Mouse (Mus musculus) urinary bladder, postnatal 4 days (tissue): ENCODE measurements at regions not wholly inside any gene's neighbourhood (a gene's known extent, or its start where the extent isn't known, plus 50 kb on each side); places are given as distances from the start of the nearest gene placed in this dataset.

Source experiments
- DNase-seq, 2 experiments: peaks; one replicate each; pipeline ENCODE4 v3.0.0; 2021 to 2022; ENCODE audit warnings: low spot score in 2 of 2

DNA sequence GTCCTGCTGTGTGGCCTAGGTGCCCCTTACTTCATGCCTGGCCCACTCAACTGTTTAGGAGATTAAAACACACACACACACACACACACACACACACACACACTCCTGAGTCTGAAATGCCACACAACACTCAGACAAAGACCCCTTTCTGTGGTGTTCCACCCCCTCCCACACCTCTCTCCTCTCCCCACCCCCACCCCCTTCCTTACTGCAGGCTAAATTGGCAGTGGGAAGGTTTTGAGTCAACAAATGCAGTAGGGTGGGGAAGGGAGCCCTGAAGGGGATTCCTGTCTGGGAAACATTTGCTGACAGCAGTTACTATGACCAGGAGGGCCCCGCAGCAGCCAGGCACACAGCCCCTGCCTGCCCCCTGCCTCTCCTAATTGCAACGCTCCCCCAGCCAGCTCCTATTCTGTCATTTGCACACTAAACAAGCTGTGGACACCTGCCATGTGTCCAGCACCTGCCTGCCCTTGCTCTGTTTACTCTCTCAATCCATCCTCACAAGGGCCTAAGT, 69.5 kb downstream of the Ephb3 start:
- DNase-seq: no peak

DNA sequence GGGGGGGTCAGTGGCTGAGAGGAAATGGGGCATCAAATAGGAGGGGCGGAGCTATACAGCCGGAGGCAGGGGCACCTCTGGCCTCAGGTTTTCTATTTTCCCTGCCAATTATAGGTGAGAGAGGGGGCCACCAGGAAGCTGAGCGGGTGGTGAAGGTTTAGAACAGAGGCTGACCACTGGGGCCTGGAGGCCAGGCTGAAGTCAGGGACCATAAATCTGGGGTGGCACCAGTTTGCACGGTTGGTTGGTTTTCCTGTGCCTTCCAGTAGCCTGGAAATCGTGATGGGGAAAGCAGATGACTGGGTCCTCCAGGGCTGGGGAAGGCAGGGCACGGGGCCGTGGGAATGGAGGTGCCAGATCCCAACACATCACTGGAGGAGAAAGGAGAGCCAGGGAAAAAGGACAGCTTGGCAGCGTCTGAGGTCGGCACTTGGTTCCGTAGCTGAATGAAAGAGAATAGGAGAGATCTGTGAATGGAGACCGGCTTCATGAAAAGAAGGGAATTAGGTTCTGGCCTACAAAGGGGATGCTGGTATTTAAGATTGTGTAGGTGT, 73.3 kb downstream of the Ephb3 start:
- no peak for DNase-seq

DNA sequence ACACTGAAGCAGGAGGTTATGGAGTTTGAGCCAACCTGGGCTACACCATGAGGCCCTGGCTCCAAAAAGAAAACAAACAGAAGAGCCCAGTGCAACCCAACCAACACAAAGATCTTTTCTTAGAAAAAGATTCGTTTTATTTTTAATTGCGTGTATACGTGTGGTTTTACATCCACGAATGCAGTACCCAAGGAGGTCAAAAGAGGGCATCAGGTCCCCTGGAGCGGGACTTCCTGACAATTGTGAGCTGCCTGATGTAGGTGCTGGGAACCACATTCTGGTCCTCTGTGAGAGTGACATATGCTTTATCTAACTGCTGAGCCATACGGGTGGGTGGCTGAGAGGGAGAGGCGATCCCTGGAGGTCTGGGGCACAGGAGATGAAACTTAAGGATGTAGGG, 73.8 kb downstream of the Ephb3 start:
- no peak for DNase-seq

DNA sequence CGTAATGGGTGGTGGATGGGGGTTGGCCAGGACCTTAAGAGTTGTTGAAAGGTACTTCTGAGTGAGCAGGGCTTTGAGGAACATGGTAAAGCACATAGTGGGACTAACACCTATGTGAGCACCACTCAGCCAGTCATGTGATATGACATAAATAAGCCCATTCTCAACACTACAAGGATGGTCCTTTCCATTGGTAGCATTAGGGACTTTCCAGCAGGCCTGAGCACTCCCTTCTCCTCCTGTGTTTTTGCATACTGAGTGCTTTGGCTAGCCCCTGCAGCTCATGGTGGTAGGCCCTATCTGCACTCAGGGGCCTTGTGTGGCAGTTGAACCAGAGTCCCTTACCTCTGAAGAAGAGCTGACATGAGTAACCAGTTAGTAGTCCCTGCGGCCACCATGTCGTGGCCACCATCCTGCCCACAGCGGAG, 75.7 kb downstream of the Ephb3 start:
- no peak for DNase-seq

DNA sequence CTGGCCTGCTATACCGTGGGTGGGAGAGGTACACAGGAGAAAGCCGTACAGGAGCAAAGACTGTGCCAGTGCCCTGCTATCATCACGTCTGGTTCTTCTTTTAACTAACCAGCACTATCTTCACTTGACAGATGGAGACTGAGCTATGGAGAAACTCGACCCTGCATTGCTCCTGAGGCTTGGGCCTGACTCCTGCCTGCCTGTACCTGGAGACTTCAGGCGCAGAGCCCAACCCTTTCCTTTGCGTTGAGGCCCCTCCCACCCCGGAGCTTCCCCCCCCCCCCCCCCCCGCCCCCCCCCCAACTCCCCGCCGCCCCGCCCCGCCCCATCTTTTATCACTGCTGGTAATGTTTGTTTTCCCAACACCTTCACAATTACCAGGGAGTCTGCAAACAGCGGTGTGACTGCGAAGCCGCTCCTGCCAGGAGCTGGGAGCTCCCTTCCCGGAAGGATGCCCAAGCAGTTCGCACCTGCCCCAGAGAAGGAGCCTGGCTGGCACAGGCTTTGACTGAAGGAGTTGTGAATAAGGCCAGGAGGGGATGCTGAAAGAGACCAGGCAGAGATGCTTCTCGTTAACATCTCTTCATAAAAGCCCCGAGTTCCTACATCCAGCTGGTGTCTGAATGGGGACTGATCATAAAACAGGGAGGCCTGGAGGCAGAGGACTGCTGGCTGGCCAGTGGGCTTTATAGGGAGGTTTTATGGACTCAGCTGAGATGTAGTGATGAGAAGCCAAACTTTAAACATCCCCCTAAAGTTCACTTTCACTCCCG, 77.6 kb downstream of the Ephb3 start:
- no peak for DNase-seq

DNA sequence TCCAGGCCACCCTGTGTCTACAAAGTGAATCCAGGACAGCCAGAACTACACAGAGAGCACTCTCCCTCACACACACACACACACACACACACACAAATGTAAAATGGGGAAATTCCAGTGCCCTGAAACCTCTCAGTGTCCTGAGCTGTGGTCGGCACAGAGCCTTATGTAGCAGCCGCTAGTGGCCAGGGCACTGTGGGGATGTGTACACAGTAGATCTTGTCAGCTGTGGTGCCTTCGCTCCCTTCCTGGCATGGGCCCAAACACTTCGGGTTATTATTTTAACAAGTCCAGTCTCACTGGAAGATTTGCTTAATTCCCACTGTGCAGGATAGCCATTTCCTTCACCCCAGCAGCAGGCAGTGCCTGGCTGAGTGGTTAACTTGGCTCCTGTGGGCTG, 81.5 kb downstream of the Ephb3 start:
- peak in 1 of 2 experiments; percentile 44 for DNase-seq

DNA sequence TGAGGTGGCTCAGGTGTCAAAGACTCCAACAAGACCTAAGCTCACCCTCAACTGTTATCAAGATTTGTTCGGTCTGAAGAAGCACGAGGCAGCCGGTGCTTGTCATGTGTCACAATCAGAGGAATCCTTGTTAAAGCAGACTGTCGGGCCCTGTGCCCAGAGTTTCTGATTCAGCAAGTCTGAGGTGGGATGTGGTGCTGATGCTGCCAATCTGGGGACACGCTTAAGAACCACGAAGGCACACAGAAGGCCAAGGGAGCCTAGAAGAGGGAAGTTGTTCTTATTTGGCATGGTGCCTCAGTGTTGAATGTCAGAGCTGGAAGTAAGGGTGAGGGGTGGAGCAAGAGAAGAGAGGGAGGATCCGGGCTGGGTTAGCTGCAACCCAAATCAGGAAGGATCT, 85.0 kb downstream of the Ephb3 start:
- peak in 1 of 2 experiments; percentile 37 for DNase-seq

DNA sequence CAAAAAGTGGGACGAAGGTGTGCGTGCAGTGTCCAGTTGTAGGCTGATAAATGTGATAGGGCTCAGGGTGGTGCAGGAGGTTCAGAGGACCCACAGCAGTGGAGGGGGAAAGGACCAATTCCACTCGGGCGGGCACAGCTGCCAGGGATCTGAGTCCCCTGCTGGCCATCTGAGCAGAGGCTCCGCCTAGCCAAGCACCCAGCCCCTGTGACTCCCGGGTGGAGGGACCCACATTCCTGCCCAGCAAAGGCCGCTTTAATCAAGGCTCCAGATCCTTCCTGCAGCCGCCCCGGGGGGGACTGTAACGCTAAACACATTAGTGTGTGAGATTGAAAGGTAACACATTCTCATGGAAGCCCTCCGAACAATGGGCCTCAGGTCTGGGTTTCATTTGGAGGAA, 88.5 kb downstream of the Ephb3 start:
- no peak for DNase-seq

DNA sequence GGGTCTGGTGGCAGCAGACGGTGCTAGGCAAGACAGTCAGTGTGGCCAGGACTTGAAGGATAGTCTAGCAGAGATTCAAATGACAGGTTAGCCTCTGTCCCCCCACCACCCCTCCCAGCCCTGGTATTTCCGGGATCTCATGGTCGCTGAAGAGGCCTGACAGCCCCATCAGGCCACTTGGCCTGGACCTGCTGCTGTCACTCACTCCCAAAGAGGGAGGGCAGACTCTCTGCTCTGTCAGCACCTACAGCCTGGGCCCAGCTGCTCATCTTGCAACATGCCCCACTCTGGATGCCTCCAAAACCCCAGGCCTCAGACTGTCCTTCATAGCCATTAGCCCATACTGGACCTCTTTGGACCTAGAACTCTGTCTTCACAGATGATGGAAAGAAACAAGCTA, 89.0 kb downstream of the Ephb3 start:
- DNase-seq: no peak

DNA sequence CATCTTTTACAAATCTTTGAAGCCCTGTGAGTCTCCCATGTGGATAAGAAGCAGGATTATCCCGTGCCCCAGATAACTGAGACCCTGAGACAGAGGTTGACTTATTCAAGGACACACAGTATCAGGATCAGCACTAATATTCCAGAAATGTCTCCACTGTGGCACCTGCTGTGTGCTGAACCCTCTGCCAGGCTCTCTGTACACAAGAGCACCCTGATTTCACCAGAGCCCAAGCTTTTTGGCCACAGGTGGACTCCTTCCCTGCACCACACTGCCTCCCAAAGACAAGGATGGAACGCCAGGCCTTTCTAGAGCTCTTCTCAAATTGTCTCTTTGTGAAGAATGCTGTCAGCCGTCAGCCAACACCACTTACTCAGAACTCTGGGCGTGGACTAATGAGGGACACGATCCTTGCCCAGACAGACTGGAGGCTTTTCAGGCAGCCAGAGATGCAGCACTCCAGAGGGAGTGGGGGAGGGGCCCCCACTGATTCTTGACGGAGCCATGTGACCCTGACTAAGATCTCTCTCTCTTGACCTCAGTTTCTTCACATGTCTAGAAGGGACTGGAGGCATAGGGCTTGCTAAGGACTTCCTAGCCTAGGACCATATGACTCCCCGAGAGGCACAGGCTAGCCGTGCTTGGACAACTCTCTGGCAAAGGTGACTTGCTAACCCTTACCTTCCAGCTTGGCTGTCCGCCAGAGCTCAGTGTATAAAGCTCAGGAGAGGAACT, 90.3 kb downstream of the Ephb3 start:
- DNase-seq: peak in 1 of 2 experiments; percentile 47

DNA sequence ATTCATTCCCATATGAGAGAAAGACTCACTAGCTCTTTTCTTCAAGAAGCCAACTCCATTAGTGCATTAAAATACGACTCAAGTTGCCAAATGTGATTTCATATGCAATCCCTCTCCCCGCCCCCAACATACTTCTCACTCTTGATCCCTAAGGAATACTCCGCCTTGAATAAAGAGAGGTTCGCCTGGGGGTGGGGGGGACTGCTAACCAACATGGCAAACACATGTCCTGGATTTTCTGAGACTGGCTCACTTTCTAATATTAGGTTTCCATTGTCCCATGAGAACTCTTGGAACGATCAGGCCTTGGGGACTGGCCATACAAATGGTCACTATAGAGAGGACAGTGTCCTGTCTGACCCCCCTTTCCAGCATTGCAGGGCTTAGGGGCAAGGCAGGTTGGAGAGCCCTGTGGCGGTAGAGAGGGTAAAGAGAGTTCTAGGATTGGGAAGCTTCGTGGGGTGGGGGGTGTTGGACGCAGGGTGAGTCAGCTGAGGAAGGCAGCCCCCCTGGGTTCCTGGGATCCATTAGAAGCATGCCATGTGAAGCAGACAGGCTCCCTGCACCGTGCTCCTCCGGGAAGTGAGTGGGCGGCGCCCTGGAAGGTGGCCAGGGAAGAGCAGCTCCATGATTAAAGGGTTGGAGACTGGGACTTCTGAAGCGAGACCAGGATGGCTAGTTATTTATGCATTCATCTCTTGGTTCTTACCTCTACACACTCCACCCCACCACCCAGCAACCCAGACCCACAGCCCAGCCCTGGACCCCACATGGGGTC, 91.6 kb downstream of the Ephb3 start:
- no peak for DNase-seq

DNA sequence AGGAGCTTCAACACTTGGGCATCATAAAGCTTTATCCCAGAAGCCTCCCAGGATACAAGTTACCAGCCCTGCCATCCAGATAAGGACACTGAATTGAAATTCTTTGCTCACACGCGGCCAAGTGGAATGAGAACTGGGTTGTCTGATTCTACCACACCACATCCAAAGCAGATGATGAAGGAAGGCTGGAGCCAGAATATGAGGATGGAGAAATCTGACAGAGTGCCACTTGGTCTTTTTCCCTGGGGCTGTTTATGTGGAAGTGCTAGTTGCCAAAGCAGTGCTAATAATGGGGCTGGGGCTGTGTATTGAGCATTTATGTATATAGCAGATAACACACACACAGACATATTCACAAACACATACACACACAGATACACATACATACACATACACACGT, 92.2 kb downstream of the Ephb3 start:
- DNase-seq: no peak

DNA sequence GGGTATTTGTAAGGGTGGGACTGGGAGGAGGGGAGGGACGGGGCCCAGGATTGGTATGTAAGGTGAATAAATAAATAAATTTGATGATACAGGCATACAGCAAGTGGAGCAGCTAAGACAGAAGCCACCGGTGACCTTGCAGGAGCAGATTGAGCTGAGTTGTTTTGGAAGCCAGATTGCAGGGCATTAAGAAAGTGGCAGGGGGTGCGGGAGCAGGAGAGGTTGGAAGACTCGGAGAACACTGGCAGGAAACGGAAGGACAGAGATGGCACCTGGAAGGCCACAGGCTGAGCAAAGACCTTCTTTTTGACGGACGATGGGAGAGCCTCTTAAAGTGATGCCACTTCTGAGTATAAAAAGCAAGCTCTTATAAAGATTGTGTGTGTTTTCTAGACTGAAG, 94.3 kb downstream of the Ephb3 start:
- DNase-seq: no peak

DNA sequence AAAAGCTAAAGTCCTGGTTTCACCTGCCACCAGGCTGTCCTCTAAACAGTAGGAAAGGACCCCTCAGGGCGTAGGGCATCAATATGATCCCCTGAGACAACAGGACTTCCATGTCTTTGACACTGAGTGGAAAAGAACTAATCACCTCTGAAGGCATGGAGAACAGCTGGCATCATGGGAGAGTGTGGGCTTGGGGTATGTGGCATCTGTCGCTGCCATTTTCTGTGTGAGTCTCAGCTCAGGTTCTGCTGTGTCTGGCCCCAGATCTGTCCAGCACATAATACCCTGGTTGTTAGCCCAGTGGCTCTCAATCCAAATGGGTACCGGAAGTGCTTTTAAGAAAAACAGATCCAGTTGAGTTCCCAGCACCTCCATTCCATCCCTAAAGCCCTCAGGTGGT, 101.3 kb downstream of the Ephb3 start:
- DNase-seq: no peak

DNA sequence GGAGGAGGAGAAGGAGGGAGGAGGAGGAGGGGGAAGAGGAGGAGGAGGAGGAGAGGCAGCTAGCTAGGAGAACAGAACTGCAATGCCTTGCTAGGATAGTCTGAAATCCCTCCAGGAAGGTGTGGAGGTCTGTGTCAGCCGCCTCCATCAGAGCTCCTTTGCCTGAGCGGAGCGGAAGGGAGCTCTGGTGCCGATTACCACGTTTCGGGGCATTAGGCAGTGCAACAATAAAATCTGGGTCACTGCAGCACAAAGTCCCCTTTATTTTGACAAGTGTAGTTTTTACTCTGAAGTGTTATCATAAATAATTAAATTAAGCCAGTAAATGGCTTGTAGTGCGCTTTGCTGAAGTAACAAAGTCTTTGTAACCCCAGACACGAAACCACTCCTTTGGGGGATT, 104.0 kb downstream of the Ephb3 start:
- DNase-seq: no peak

DNA sequence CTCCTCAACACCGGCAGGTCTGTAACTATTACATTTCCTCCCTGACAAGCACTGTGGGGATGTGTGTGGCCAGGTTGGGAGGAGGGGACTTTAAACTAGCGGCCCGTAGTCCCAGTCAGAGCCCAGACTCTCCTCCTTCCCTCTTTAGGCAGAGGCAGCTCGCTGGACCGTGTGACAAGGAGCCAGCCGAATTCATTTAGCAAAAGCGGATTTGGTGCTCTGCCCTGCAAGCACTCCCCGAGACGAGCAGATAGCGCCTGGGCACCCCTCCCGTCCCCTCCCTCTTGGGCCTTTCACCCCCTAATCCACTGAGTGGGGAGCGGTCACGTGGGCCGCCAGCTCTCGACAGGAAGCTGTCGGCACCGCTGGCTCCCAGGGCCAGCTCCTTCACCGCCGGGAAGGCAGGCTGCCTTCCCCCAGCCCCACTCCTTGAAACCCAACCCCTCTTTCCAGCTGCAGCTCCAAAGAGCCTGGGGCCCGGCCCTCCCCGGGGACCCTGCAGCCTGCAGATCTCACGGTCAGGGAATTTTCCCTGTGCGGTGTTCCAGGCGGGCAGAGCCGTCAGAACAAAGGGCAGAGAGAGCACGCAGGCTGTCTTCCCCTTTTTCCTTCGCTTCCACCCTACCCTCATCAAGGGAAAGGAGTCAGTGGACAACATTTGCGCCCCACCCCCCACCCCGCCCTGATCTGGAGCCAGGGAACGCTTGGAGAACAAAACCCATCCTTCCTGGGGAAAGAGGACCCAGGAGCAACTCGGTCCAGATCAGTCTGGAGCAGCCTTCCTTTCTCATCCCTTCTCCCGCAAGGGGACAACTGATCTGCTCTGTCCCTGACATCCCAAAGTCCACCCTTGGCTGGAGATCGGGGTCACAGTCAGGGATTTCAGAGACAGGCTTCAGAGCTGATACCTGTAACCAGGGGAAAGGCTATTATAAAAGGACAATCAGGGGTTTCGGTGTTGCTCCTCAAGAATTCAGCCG, 106.4 kb downstream of the Ephb3 start:
- DNase-seq: peak; percentile 77 to 82

DNA sequence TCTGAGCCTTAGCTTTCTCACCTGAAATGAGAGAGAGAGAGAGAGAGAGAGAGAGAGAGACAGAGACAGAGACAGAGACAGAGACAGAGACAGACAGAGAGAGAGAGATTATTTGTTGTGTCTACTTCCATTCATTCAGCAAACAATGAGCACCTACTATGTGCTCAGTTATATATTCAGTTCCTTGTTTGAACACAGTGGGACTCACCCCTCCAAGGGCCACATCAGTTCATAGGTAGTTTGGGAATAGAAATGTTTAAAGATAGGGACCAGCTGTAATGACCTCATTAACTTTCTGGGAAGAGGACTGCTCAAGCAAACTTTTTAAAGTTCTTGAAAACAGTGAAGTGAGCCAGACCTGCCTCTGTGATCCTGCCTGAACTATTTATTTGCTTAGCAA, 107.2 kb downstream of the Ephb3 start:
- DNase-seq: no peak

DNA sequence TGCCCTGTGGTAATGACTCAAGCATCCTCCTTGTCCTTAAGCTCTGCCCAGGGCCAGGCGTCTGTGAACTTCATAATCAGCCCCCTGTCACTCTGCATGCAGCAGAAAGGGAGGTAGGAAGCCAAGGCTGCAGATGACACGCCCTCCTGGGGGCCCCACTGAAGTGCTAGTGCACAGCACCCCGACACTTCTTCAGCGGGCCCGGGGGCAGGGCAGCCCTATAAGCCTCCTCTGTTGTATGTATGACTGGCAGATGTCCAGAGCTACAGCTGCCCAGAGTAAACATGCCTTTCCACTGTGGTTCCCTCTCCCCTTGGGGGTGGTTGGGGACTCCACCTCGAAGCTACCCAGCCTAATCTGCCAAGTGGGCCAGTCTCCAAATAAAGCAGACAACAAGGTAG, 107.2 kb upstream of the Vps8 start:
- DNase-seq: no peak

DNA sequence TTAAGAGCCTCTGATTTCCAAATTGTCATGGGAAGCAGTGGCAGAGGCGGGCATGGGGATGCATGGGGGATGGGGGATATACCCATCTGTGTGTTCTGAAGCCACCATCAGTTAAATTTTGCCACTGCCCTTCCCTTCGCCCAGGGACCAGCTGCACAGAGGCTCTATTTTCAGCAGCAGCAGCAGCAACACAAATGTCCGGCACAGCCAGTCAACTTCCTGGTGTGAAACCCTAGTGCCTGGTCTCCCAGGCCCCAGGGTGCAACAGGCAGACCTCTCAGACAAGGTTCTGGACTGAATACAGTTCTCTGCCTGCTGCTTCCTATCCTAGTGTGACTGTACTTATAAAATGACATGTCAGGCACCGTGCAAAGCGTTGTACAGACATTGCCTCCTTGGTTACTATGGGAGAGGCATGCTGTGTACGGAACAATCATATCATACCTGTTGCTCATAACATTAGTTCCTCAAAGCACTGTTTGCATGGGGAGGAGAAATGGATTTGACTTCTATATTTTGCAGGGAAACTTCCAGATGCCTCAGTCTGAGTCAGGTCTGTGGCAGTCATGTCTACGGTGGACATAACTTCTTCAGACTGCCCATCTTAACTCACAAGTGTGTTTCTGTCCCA, 104.8 kb upstream of the Vps8 start:
- DNase-seq: no peak

DNA sequence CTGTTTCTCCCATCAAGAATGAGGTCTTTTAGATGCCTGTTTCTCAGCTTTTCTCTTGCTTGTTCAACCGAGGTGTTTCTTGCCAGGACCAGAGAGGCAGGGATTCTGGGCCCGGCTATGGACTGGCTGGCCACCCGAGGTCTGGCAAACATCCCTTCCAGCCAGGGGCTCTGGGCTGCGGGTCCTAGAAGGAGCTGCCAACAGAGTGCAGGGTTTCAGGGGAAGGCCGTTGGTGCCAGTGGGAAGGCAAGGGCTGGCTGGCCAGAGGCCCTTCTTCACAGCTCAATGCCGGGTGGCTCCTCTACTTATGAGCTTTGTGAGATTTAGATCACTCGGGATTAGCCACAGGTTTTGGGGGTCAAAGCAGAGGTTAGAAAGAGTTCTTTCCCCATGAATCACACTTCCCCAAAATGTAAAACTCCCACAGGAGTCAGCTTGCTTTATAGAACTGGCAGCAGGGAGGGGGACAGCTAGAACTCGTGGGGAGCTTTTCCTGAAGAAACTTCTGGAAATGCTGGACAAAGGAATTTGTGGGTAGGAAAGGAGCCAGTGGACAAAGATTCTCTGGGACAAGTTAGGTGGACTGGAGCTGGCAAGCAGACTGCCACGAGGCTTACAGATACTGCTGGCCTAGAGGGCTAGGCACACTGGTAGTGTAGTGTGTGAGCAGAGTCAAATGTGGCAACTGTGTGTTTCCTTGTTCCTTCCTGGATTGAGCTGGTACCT, 104.1 kb upstream of the Vps8 start:
- DNase-seq: no peak
